Mouse (Mus musculus) forebrain, postnatal 0 days (tissue): ENCODE results near the gene Wapl. TPM values are rescaled to one million over a fixed set of nuclear protein-coding genes. Genes with fewer than 3 reads are reported as not detected.

Experiments
- ATAC-seq: fragments of 200-750 bp; cut with Nextera tagmentation; 2 replicates; pipeline ENCODE4 v1.8.0; 2017; ENCODE audit warnings: mild to moderate bottlenecking, moderate library complexity
- DNase-seq: peaks from one replicate; pipeline ENCODE4 v3.0.0-alpha.2; 2015
- H3K27ac ChIP-seq: fragments of 300-500 bp; sonication (generic); 2 replicates; pipeline ENCODE4 v1.5.1; 2014; ENCODE audit warnings: low read depth, mild to moderate bottlenecking, antibody characterized with exemption, low read length, moderate library complexity, mixed read lengths
- H3K27me3 ChIP-seq: fragments of 300-500 bp; sonication (generic); 2 replicates; pipeline ENCODE4 v1.6.1; 2014; ENCODE audit warnings: mild to moderate bottlenecking, low read length, mixed read lengths; ENCODE audit not compliant: insufficient read depth
- H3K36me3 ChIP-seq: fragments of 300-500 bp; sonication (generic); 2 replicates; pipeline ENCODE4 v1.6.1; 2014; ENCODE audit warnings: mild to moderate bottlenecking, moderate library complexity; ENCODE audit not compliant: insufficient read depth
- H3K4me1 ChIP-seq: fragments of 300-500 bp; sonication (generic); 2 replicates; pipeline ENCODE4 v1.6.1; 2014; ENCODE audit warnings: antibody characterized with exemption; ENCODE audit not compliant: insufficient read depth
- H3K4me2 ChIP-seq: fragments of 300-500 bp; sonication (generic); 2 replicates; pipeline ENCODE4 v1.6.1; 2014; ENCODE audit warnings: low read depth, mild to moderate bottlenecking, moderate library complexity
- H3K4me3 ChIP-seq: fragments of 300-500 bp; sonication (generic); 2 replicates; pipeline ENCODE4 v1.5.1; 2014; ENCODE audit warnings: low read depth, low read length, mixed read lengths
- H3K9ac ChIP-seq: fragments of 300-500 bp; sonication (generic); 2 replicates; pipeline ENCODE4 v1.6.1; 2014; ENCODE audit warnings: mild to moderate bottlenecking
- H3K9me3 ChIP-seq: fragments of 300-500 bp; sonication (generic); 2 replicates; pipeline ENCODE4 v1.6.1; 2016; ENCODE audit warnings: low read length
- CTCF ChIP-seq: sonication (generic); IDR thresholded peaks from 2 replicates; pipeline ENCODE4 v1.5.1; 2016; ENCODE audit warnings: antibody characterized with exemption, control low read depth, low read depth
- WGBS: fragments of 180-500 bp; shearing (Covaris S2); extraction: QIAGEN DNeasy Blood & Tissue Kit; methylation state at CpG from one replicate; pipeline ENCODE4 v1.1.7; 2014; 5-methylcytosine and 5-hydroxymethylcytosine counted together
- polyA plus RNA-seq: library from polyadenylated mRNA; unstranded; fragments of >200 nt; fragmentation: Nextera tagmentation; extraction: Ambion mirVana; gene quantifications from 2 replicates; pipeline ENCODE4 v1.2.1, GENCODE M21; 2015
- total RNA-seq: library from RNA; depleted of rRNA; stranded (reverse); fragments of >200 nt; gene quantifications from 2 replicates; pipeline ENCODE4 v1.2.3, GENCODE M21; 2014; rRNA removed

Wapl gene
- total RNA-seq (30.2 and 36.1 TPM in 2 replicates), polyA plus RNA-seq (9.3 and 12.1 TPM in 2 replicates)

DNA sequence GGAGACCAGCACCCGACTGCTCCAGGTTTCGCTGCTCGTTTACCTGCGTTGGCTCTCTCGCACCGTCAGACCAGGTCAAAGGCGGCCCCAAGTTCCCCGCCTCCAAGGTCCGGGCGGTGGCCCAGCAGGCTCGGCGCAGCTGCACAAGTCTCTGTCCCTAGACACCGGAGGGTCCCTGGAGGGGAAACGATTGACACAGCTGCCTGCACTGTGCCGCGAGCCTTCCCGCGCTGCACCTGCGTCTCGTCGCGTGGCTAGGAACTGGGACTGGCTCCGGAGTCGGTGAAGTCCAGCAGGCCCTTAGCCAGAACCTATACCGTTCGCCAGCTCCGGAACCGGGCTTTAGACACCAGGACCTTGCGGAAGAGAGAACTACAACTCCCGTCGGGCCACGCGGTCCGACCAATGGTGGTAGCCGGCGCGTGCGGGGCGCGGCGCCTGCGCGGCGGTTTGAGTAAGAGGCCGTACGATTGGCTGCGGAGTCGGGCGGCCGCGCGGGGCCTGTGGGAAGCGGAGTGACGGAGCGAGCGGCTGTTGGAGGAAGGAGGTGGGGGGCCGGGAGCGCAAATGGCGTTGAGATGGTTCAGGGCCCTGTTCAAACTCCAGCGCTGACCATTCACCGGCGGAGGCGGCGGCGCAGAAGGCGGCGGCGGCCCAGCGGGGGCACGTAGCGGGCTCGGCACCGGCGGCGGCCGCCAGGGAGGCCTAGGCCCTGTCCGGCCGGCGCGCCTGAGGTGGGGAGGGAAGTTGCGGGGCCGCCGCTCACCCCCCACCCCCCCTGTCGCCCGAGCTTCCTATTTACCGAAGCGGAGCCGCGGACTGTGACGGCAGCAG is at the start of gene Wapl:
Gene Wapl (plus strand): TSS at position 534 of the 834 bp plus-strand sequence.
- no peaks in the 10 kb centered on the region for H3K9me3 ChIP-seq
- ATAC-seq (peak; percentile 100), DNase-seq (peak; percentile 97)
- no peaks in the 10 kb centered on the region for H3K27me3 ChIP-seq
- peak within 1 kb of the TSS; percentile 99 for H3K4me3 ChIP-seq
- TF ChIP-seq CTCF = no peak
- under 1% methylated on average over 64 of the region's 90 CpGs for WGBS
- H3K36me3 ChIP-seq = no peaks in the 10 kb centered on the region
- H3K9ac ChIP-seq = peak within 1 kb of the TSS; percentile 87
- H3K4me2 ChIP-seq = peak within 1 kb of the TSS; percentile 97
- H3K4me1 ChIP-seq = peaks cover 7% of the 10 kb centered on the region; the same call in 1 of the 2 replicates
- peak within 1 kb of the TSS; percentile 88 for H3K27ac ChIP-seq

- no peaks in the 10 kb centered on the region for H3K27me3 ChIP-seq
- no peak overlapping the region for H3K4me2 ChIP-seq
- H3K27ac ChIP-seq = no peak overlapping the region
- no peak for ATAC-seq
- H3K4me1 ChIP-seq = no peaks in the 10 kb centered on the region
- no peak for DNase-seq
- TF ChIP-seq CTCF = no peak
- WGBS = 86% methylated on average over 7 of the region's 7 CpGs
- H3K36me3 ChIP-seq = no peaks in the 10 kb centered on the region
- H3K4me3 ChIP-seq = no peak overlapping the region
- H3K9ac ChIP-seq = no peak overlapping the region
- H3K9me3 ChIP-seq = no peaks in the 10 kb centered on the region
These were observed 46.9 kb upstream of the Wapl start for GRCm38 (mm10) chr14:34626824-34627223.

DNA sequence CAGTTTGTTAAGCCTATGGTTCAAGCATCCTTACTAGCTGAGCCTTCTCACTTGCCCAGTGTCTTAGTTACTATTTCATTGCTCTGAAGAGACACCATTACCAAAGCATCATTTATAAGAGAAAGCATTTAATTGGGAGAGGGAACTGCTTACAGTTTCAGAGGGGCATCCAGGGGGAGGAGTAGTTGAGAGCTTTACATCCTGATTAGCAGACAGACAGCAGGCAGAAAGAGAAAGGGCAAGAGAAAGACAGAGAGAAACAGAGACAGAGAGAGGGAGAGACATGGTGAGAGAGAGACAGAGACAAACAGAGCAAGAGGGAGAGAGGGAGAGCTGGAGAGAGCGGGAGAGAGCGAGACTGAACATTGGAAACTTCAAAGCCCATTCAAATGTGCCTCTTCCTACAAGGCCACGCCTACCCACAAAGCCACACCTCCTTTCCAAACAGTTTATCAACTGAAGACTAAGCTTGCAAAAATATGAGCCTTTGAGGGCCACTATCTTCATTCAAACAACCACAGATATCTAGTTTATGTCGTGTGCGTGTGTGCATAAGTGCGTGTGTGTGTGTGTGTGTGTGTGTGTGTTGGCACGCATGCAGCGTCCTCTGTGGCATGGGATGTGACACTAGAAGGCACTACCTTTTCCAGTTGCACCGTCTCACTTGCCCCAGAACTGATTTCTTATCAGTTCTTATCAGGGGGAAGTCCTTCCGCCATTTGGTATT is 40.8 kb upstream of the Wapl start:
- no peaks in the 10 kb centered on the region for H3K27me3 ChIP-seq
- no peak overlapping the region for H3K9ac ChIP-seq
- TF ChIP-seq CTCF = no peak
- no peak overlapping the region for H3K4me3 ChIP-seq
- DNase-seq (no peak), ATAC-seq (no peak)
- no peak overlapping the region for H3K27ac ChIP-seq
- 82% methylated on average over 10 of the region's 10 CpGs for WGBS
- no peak overlapping the region for H3K4me2 ChIP-seq
- no peaks in the 10 kb centered on the region for H3K9me3 ChIP-seq
- H3K36me3 ChIP-seq = no peaks in the 10 kb centered on the region
- no peaks in the 10 kb centered on the region for H3K4me1 ChIP-seq

- ATAC-seq (no peak), DNase-seq (no peak)
- H3K4me2 ChIP-seq = no peak overlapping the region
- no peaks in the 10 kb centered on the region for H3K36me3 ChIP-seq
- no peak overlapping the region for H3K9ac ChIP-seq
- H3K4me1 ChIP-seq = no peaks in the 10 kb centered on the region
- H3K27me3 ChIP-seq = no peaks in the 10 kb centered on the region
- no peak for TF ChIP-seq CTCF
- H3K27ac ChIP-seq = no peak overlapping the region
- no peaks in the 10 kb centered on the region for H3K9me3 ChIP-seq
- WGBS = 46% methylated on average over 7 of the region's 7 CpGs
- no peak overlapping the region for H3K4me3 ChIP-seq
These were observed 38.5 kb upstream of the Wapl start for GRCm38 (mm10) chr14:34635192-34635591.

GRCm38 (mm10) chr14:34635721-34636120 is 38.0 kb upstream of the Wapl start:
- H3K36me3 ChIP-seq = no peaks in the 10 kb centered on the region
- H3K9ac ChIP-seq = no peak overlapping the region
- no peak overlapping the region for H3K4me2 ChIP-seq
- no peaks in the 10 kb centered on the region for H3K27me3 ChIP-seq
- no peaks in the 10 kb centered on the region for H3K9me3 ChIP-seq
- no peak for TF ChIP-seq CTCF
- no peaks in the 10 kb centered on the region for H3K4me1 ChIP-seq
- DNase-seq = no peak
- whole genome bisulfite sequencing = 89% methylated on average over 6 of the region's 6 CpGs
- no peak overlapping the region for H3K4me3 ChIP-seq
- H3K27ac ChIP-seq = no peak overlapping the region
- no peak for ATAC-seq

DNA sequence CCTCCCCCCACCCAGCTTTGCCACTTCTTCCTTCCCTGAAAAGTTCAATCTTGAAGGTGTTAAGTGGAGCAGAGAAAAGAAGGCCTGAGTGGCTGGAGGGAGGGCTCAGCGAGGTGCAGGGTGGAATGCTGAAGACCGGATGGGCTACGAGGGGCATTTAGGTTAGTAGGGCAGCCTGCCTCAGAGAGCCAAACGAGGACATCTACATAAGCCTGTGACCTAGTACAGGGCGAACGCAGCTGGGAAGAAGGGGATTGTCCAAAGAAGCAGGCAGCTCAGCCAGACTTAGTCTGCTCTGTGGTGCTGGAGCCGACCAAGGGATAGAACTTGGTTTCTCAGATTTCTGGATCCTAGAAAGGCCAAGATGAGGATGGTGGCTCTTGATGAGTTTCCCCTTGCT is 29.6 kb upstream of the Wapl start:
- no peak for DNase-seq
- H3K4me2 ChIP-seq = no peak overlapping the region
- no peaks in the 10 kb centered on the region for H3K27me3 ChIP-seq
- H3K9ac ChIP-seq = no peak overlapping the region
- no peak overlapping the region for H3K27ac ChIP-seq
- no peaks in the 10 kb centered on the region for H3K4me1 ChIP-seq
- WGBS = 76% methylated on average over 7 of the region's 7 CpGs
- no peak overlapping the region for H3K4me3 ChIP-seq
- H3K36me3 ChIP-seq = no peaks in the 10 kb centered on the region
- no peak for TF ChIP-seq CTCF
- no peak for ATAC-seq
- H3K9me3 ChIP-seq = no peaks in the 10 kb centered on the region
